Mouse (Mus musculus) layer of hippocampus, postnatal 14 days (tissue): ENCODE results near the gene Lrrc36. TPM values are rescaled to one million over a fixed set of nuclear protein-coding genes. Genes with fewer than 3 reads are reported as not detected.

Experiments
- DNase-seq, 2 experiments: peaks; one replicate each; pipeline ENCODE4 v3.0.0; 2021 to 2022; ENCODE audit warnings: low spot score in 2 of 2, mixed read lengths in 1 of 2
- total RNA-seq, 2 experiments: library from RNA; stranded (reverse); gene quantifications; 2 replicates each; pipeline ENCODE4 v1.2.3; 2021

The Lrrc36 gene
- total RNA-seq, 2 experiments from 2014 or later = 0.60 to 0.78 TPM

DNA sequence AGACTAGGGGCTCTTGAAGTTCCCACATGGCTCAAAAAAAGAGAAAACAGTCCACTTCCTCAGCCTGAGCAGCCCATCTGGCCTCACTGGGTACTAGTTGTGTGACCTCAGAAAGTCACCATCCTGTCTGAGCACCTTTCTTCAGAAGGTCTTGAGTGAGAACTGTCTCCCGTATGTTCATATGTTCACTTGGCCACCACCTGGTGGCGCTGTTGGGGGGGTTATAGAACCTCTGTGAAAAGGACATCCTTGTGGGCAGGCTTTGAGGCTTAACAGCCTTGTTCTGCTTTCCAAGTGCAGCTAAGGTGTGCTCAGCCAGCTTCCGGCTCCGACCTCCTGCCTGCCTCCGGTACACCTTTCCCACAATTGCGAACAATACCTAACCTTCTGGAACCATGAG is 68.1 kb downstream of the Lrrc36 start:
- no peak for DNase-seq

GRCm38 (mm10) chr8:105482123-105482522 is 68.8 kb downstream of the Lrrc36 start:
- DNase-seq = no peak

- DNase-seq = no peak
Measured at GRCm38 (mm10) chr8:105483212-105484029, 70.0 kb downstream of the Lrrc36 start.

DNA sequence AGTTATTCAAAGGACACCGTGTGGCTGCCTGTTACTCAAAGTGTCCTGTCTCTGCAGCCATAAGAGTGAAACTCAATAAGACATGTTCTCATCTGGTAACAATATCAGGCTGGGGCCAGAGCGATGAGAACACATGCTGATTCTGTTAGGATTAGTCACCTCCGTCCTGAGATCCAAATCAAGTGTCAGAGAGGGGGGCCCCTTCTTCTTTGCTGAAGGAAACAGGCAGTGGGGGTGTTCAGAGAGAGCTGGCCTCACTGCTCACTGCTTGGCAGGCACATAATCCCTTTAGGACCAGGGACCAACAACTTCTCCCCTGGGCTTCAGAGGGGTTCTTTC is 70.6 kb downstream of the Lrrc36 start:
- DNase-seq = no peak

DNA sequence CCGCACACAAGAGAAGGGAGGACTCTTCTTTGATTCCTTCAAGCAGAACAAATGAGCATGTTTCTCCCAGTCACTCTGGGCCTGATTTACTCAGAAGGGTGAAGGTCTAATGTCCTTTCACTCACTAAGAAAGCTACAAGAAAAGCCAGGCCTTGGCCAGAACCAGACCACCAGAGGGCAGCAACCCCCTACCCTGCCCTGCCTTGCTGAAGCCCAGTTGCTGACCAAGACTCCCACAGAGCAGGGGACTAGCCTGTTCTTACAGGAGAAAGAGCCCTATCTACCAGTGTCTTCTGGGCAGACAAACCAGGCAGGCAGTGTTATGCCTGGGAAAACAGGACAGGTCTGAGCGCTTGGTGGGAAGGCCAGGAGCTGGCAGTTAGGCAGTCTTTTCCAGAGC is 71.0 kb downstream of the Lrrc36 start:
- DNase-seq = no peak

DNA sequence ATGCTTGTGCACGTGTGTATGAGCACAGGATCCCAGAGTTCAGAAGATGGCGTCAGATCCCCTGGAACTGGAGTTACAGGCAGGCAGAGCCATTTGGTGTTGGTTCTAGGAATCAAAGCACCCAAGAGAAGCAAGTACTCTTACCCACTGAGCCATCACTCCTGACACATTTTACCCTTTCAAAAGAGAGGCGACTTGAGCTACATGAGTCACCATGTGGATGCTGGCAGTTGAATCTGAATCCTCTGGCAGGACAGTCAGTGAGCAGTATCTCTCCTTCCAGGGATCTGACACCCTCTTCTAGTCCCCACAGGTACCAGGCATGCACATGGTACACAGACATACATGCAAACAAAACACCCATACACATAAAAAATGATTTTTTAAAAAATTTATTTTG is 74.7 kb downstream of the Lrrc36 start:
- DNase-seq = no peak

DNA sequence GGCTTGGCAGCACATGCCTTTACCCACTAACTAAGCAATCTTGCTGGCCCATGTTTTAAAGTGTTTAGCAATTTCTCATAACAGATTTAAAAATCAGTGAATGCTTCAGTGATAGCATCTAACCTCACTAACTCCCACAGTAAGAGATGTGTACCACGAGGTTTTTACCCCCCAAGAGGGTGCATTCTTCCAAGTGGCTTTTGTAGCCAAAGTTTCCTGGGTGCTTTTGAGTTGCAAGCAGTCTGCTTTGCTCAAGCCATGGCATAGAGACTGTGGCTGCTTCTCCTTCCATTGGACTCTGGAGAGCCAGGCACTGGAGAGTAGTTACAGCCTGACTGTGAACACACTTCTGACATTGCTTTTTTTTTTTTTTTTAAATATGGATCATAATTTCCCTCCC is 75.9 kb downstream of the Lrrc36 start:
- DNase-seq = no peak

DNA sequence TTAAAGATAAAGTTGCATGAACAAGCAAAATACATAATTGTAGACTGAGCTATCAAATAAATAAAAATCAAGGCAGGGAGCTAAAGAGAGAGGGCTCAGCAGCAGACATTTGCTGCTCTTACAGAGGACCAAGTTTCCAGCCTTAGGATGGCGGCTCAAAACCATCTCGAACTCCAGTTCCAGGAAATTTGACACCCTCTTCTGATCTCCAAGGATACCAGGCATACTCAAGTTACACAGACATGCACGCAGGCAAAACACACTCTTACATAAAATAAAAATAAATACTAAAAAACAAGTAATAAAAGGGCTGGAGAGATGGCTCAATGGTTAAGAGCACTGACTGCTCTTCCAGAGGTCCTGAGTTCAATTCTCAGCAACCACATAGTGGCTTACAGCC is 80.1 kb downstream of the Lrrc36 start:
- no peak for DNase-seq

DNA sequence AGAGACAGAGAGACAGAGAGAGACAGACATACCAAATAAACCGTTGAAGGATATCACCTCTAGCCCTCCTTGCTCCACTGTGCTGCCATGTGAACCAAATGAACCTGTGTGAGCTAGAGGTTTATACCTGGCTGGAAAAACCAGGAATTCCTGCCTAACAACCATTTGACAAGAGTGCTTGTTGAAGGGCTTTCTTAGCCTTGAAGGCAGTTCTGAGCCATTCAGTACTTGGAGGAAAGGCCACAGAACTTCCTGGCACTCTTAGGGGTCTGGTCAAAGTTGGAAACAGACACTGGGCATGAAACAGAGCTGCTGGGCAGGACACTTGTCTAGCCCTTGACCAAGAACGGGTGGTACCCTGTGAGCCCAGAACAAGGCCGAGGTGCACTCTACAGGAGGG is 81.2 kb downstream of the Lrrc36 start:
- DNase-seq = no peak

DNA sequence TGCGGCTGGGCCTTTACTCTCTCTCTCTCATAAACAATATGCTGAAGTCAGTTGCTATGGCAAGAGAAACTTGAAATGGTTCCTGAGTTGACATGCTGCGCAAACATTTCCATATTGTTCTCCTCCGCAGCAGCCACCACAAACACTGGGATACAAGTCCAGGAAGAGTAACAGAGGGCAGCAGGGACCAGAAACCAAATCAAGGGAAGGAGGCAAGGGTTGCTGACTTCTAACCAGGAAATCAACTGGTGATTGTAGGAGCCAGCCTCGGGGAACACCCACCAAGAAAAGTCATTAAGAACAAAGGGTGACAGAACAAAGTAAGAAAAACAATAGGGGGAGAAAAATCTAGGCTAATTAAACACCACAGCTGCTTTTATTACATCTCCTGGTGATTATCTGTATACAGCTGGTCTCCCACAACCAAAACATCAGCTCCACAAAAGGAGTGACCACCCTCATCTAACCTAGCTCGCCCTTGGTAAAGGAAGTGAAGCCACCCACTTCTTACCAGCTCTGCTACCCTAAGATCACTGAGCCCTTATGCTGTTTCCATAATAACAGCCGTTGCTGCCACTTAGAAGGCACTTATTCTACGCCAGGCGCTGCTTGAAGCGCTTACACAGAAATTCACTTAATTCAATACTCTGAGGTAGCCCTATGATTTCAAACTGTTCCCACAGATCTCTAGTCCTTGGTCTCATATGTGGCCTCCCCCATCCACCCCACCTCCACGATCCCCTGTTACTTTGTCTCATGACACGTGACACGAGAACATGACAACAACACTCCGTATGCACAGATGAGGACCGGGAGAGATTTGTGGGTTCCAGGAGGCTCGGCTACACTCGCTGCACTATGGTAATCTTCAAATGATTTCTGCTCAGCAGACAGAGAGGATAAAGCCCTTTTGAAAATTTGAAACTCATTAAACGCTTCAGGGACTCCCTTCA is 82.3 kb downstream of the Lrrc36 start:
- no peak for DNase-seq

DNA sequence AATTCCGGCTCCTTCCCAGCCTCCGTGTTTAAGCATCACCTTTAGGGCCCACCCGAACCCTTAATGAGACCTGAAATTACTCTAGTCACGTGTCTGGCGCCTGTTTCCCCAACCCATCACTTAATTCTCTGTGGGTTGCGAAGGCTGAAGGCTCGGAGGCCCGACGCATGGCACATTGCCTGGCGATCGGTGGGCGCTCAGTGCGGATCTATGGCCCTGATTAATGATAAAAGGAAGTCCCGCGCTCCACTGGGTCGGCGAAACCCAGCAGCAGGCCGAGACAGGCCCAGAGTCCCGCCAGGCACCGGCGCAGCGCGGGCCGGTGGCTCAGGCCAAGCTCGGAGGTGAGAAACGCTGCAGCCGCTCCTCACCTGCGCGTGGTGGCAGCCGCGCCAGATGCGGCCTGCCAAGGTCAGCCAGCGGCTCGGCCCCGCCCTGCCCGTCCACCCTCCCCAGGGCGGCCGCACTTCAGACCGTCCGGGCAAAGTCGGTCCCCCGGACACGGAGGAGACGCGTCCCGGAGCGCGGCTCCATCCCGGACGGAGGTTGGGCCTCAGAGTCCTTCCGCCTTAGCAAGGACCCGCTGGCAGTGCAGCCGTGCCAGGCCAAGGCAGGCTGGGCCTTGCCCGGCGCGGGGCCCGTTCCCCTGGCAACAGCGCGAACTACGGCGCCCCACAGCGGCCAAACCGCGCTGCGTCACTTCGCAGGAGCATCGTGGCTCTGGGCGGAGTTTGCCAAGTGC is 83.2 kb downstream of the Lrrc36 start, which contains the start of gene Zdhhc1:
TSS of gene Zdhhc1 (minus strand) at position 464 of the 742 bp plus-strand sequence.
- DNase-seq = peak; percentile 82

GRCm38 (mm10) chr8:105499787-105500186 is 86.4 kb downstream of the Lrrc36 start:
- no peak for DNase-seq

GRCm38 (mm10) chr8:105504617-105505016 is 91.2 kb downstream of the Lrrc36 start:
- DNase-seq = no peak

DNA sequence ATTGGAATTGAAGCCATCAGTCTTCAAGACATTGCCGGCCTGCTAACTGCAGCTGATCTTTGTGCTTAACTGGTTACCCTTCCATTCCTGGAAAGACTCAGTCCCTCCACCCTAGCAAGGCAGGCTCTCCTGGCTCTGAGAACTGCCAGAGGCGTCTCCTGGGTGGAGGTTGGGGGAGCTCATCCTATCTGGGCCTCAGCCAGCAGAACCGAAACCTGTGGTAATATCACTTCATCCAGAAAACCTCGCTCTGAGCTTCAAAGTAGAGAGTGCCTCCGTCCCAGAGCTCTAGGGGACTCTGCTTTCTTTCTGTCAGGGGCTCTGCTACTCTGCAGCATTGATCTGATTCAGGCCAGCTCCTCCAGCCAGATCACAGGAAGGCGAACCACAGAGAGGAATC is 93.6 kb downstream of the Lrrc36 start:
- no peak for DNase-seq

DNA sequence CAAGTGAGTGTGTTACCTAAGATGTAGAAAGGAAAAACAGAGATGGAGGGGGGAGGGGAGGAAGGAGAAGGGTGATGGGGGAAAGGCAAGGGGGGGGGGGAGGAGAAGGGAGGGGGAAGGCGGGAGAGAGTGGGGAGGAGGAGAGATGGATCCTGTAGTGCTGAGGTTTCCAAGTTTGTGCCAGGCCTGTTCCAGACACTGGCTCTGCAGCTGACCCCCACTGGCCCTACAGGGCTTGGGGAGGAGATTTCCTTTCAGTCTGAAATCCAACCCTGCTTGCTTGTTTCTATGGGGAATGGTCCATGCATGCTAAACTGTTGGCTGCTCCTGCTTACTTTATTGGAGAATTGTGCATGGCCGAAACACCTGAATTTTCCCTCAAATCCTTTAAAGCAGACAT is 95.4 kb downstream of the Lrrc36 start:
- no peak for DNase-seq

GRCm38 (mm10) chr8:105509997-105510735 is 96.8 kb downstream of the Lrrc36 start:
- no peak for DNase-seq

Other genes starting within 250 kb of the Lrrc36 start
- 10 to 100 TPM; 26.1 to 27.3 TPM for gene Cbfb, start 242.9 kb upstream of the Lrrc36 start, total RNA-seq
- 10 to 100 TPM; 29.2 to 30.9 TPM for gene D230025D16Rik, start 188.4 kb upstream of the Lrrc36 start, total RNA-seq
- 1 to 10 TPM; 3.6 to 4.2 TPM for gene B3gnt9, start 158.4 kb upstream of the Lrrc36 start, total RNA-seq
- 1 to 10 TPM; 6.0 to 7.4 TPM for gene Tradd, start 149.0 kb upstream of the Lrrc36 start, total RNA-seq
- gene Fbxl8, start 148.9 kb upstream of the Lrrc36 start, total RNA-seq = 1 to 10 TPM in 1 of 2 experiments, under 1 TPM in 1; 0.52 to 1.1 TPM
- 1 to 10 TPM; 1.4 to 1.9 TPM for gene Hsf4, start 143.8 kb upstream of the Lrrc36 start, total RNA-seq
- 1 to 10 TPM; 5.8 to 5.9 TPM for gene Nol3, start 137.4 kb upstream of the Lrrc36 start, total RNA-seq
- 10 to 100 TPM; 32.4 to 33.1 TPM for gene 4931428F04Rik, start 123.7 kb upstream of the Lrrc36 start, total RNA-seq
- 1 to 10 TPM; 2.1 to 2.3 TPM for gene Exoc3l, start 117.5 kb upstream of the Lrrc36 start, total RNA-seq
- 10 to 100 TPM; 28.8 to 33.6 TPM for gene E2f4, start 115.9 kb upstream of the Lrrc36 start, total RNA-seq
- 1 to 10 TPM; 1.2 to 1.4 TPM for gene Elmo3, start 108.0 kb upstream of the Lrrc36 start, total RNA-seq
- 1 to 10 TPM; 5.0 to 8.3 TPM for gene Lrrc29, start 87.3 kb upstream of the Lrrc36 start, total RNA-seq
- 10 to 100 TPM; 41.3 to 45.8 TPM for gene Tmem208, start 87.2 kb upstream of the Lrrc36 start, total RNA-seq
- gene Fhod1, start 65.6 kb upstream of the Lrrc36 start, total RNA-seq = 1 to 10 TPM; 2.6 to 3.4 TPM
- gene Slc9a5, start 64.7 kb upstream of the Lrrc36 start, total RNA-seq = 10 to 100 TPM; 10.7 to 11.9 TPM
- 1 to 10 TPM in 1 of 2 experiments, under 1 TPM in 1; 0.81 to 1.2 TPM for gene Plekhg4, start 40.3 kb upstream of the Lrrc36 start, total RNA-seq
- not detected for gene Kctd19, start 69 bp upstream of the Lrrc36 start, total RNA-seq
- 10 to 100 TPM; 29.0 to 30.2 TPM for gene Tppp3, start 58.0 kb downstream of the Lrrc36 start, total RNA-seq
- gene Zdhhc1, start 83.3 kb downstream of the Lrrc36 start, total RNA-seq = 10 to 100 TPM; 20.8 to 22.4 TPM
- under 1 TPM; 0.18 to 0.21 TPM for gene Hsd11b2, start 105.2 kb downstream of the Lrrc36 start, total RNA-seq
- 100 to 1,000 TPM; 321 to 323 TPM for gene Atp6v0d1, start 152.5 kb downstream of the Lrrc36 start, total RNA-seq
- gene Ripor1, start 191.7 kb downstream of the Lrrc36 start, total RNA-seq = 10 to 100 TPM; 81.6 to 86.9 TPM
- 10 to 100 TPM; 60.4 to 64.1 TPM for gene Ctcf, start 223.0 kb downstream of the Lrrc36 start, total RNA-seq
- gene Agrp, start 223.8 kb downstream of the Lrrc36 start, total RNA-seq = not detected